Mouse (Mus musculus): Measurements from ENCODE around the gene Wsb1. TPM values are rescaled to one million over a fixed set of nuclear protein-coding genes. Genes with fewer than 3 reads are reported as not detected.
"Not testable (repeated sequence)": the region's sequence is repeated elsewhere in the genome, so short reads cannot be mapped to it uniquely, and the experiment has no call there.

Wsb1 gene
- total RNA-seq (2021): 100 to 1,000 TPM; 103 to 134 TPM
- long read RNA-seq, experiment 1, transcript Wsb1-201 (9 exons, 2,476 nt): major isoform, 8 of 15 reads
- long read RNA-seq, experiment 1, partial matches to known transcripts: 1 of 15 reads
- long read RNA-seq, experiment 1, other reads (novel, unspliced or antisense): 4 of 15 reads
- long read RNA-seq, experiment 2, transcript Wsb1-206 (4 exons, 2,338 nt): minor isoform, 11 of 64 reads
- long read RNA-seq, experiment 2, transcript Wsb1-201 (9 exons, 2,476 nt): major isoform, 32 of 64 reads
- long read RNA-seq, experiment 2, partial matches to known transcripts: 3 of 64 reads
- long read RNA-seq, experiment 2, other reads (novel, unspliced or antisense): 18 of 64 reads

- peak; percentile 90 to 91 for DNase-seq (ENCODE audit: low spot score in 2 of 2)
Observed at GRCm38 (mm10) chr11:79254391-79255098, at the start of gene Wsb1. Gene Wsb1, minus strand, starts transcription at chr11:79254671.

GRCm38 (mm10) chr11:79304245-79304644, 49.8 kb upstream of the Wsb1 start:
- not testable (repeated sequence) for DNase-seq (ENCODE audit: low spot score in 2 of 2)

GRCm38 (mm10) chr11:79303109-79303508, 48.6 kb upstream of the Wsb1 start:
- no peak for DNase-seq (ENCODE audit: low spot score in 2 of 2)

GRCm38 (mm10) chr11:79299719-79300431, 45.4 kb upstream of the Wsb1 start:
- no peak for DNase-seq (ENCODE audit: low spot score in 2 of 2)

GRCm38 (mm10) chr11:79296856-79297491, 42.5 kb upstream of the Wsb1 start, which contains the start of gene Gm9964:
Gene Gm9964, minus strand, starts transcription at chr11:79296906.
- DNase-seq (ENCODE audit: low spot score in 2 of 2): no peak

- DNase-seq (ENCODE audit: low spot score in 2 of 2): no peak
Observed at GRCm38 (mm10) chr11:79296167-79296566, 41.7 kb upstream of the Wsb1 start.

- no peak for DNase-seq (ENCODE audit: low spot score in 2 of 2)
Observed at GRCm38 (mm10) chr11:79293971-79294370, 39.5 kb upstream of the Wsb1 start.

- DNase-seq (ENCODE audit: low spot score in 2 of 2): no peak
Observed at GRCm38 (mm10) chr11:79293025-79293424, 38.6 kb upstream of the Wsb1 start.

- no peak for DNase-seq (ENCODE audit: low spot score in 2 of 2)
Observed at GRCm38 (mm10) chr11:79292130-79292529, 37.7 kb upstream of the Wsb1 start.

- DNase-seq (ENCODE audit: low spot score in 2 of 2): no peak
Observed at GRCm38 (mm10) chr11:79291651-79292050, 37.2 kb upstream of the Wsb1 start.

- no peak for DNase-seq (ENCODE audit: low spot score in 2 of 2)
Observed at GRCm38 (mm10) chr11:79290473-79290872, 36.0 kb upstream of the Wsb1 start.

GRCm38 (mm10) chr11:79288913-79289640, 34.6 kb upstream of the Wsb1 start:
- no peak for DNase-seq (ENCODE audit: low spot score in 2 of 2)

GRCm38 (mm10) chr11:79288278-79288843, 33.9 kb upstream of the Wsb1 start:
- no peak for DNase-seq (ENCODE audit: low spot score in 2 of 2)

GRCm38 (mm10) chr11:79287447-79287846, 33.0 kb upstream of the Wsb1 start:
- DNase-seq (ENCODE audit: low spot score in 2 of 2): no peak

GRCm38 (mm10) chr11:79286305-79286799, 31.9 kb upstream of the Wsb1 start:
- DNase-seq (ENCODE audit: low spot score in 2 of 2): no peak

- no peak for DNase-seq (ENCODE audit: low spot score in 2 of 2)
Observed at GRCm38 (mm10) chr11:79283350-79284030, 29.0 kb upstream of the Wsb1 start.

GRCm38 (mm10) chr11:79281396-79281795, 26.9 kb upstream of the Wsb1 start:
- DNase-seq (ENCODE audit: low spot score in 2 of 2): no peak

GRCm38 (mm10) chr11:79279732-79280405, 25.4 kb upstream of the Wsb1 start:
- no peak for DNase-seq (ENCODE audit: low spot score in 2 of 2)

- no peak for DNase-seq (ENCODE audit: low spot score in 2 of 2)
Observed at GRCm38 (mm10) chr11:79273757-79274156, 19.3 kb upstream of the Wsb1 start.
